Mouse (Mus musculus): Measurements from ENCODE around the gene 4921524J17Rik. TPM values are rescaled to one million over a fixed set of nuclear protein-coding genes. Genes with fewer than 3 reads are reported as not detected.

Gene 4921524J17Rik
- total and polyA plus RNA-seq, 3 experiments, result 8.1 to 22.5 (median 18.3) TPM

GRCm38 (mm10) chr8:85464316-85464715 lies 31.7 kb upstream of the 4921524J17Rik start:
- Histone ChIP-seq H3K4me3 (no peak overlapping the region), H3K36me3 (ENCODE audit: control insufficient read depth, insufficient read depth, low read length) (no peaks in the 10 kb centered on the region), H3K79me2 (replicated peaks; ENCODE audit: control insufficient read depth, insufficient read depth, low read length) (no peaks in the 10 kb centered on the region), H3K27me3 (ENCODE audit: control insufficient read depth, insufficient read depth, low read length) (no peaks in the 10 kb centered on the region), H3K27ac (no peak overlapping the region), H3K4me1 (ENCODE audit: control insufficient read depth, insufficient read depth, low read length) (no peaks in the 10 kb centered on the region), H3K9ac (ENCODE audit: low read depth, low read length) (no peak overlapping the region)
- intact Hi-C loops (cut with DNase I), result no loop called here
- no peak for DNase-seq
- TF ChIP-seq EP300 (IDR thresholded peaks at IDR 0.05; ENCODE audit: insufficient read depth, low read depth, low read length) (no peak), CTCF (IDR thresholded peaks at IDR 0.05) (no peak), POLR2A (IDR thresholded peaks at IDR 0.05; ENCODE audit: insufficient read depth, low read depth, low read length) (no peak)

GRCm38 (mm10) chr8:85462441-85462840 lies 29.8 kb upstream of the 4921524J17Rik start:
- Histone ChIP-seq H3K9ac (ENCODE audit: low read depth, low read length) (no peak overlapping the region), H3K27me3 (ENCODE audit: control insufficient read depth, insufficient read depth, low read length) (no peaks in the 10 kb centered on the region), H3K79me2 (replicated peaks; ENCODE audit: control insufficient read depth, insufficient read depth, low read length) (no peaks in the 10 kb centered on the region), H3K4me1 (ENCODE audit: control insufficient read depth, insufficient read depth, low read length) (no peaks in the 10 kb centered on the region), H3K4me3 (no peak overlapping the region), H3K36me3 (ENCODE audit: control insufficient read depth, insufficient read depth, low read length) (no peaks in the 10 kb centered on the region), H3K27ac (no peak overlapping the region)
- TF ChIP-seq CTCF (IDR thresholded peaks at IDR 0.05) (no peak), EP300 (IDR thresholded peaks at IDR 0.05; ENCODE audit: insufficient read depth, low read depth, low read length) (no peak), POLR2A (IDR thresholded peaks at IDR 0.05; ENCODE audit: insufficient read depth, low read depth, low read length) (no peak)
- intact Hi-C loops (cut with DNase I), result no loop called here
- DNase-seq, result no peak
- 68% methylated on average over 1 of the region's 1 CpGs for WGBS

DNA sequence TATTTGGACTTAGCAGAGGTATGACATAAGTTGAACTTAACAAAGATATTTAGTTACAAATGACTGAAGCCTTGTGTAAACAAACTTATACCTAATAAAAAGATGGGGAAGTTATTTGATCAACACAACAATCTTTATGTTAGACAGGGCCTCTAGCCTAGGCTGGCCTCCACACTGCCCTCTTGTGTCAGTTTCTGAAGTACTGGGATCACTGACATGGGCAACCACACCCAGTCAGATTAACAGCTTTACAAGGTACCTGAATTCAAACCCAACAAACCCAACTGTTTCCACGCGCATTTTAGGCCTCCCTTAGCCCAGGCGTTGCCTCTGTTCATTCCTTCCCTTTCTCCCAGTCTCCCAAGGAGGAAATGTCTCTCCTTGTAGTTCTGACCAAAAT lies 28.7 kb upstream of the 4921524J17Rik start:
- intact Hi-C loops (cut with DNase I), result no loop called here

GRCm38 (mm10) chr8:85460804-85461203 lies 28.2 kb upstream of the 4921524J17Rik start:
- no peaks in the 10 kb centered on the region for H3K36me3 ChIP-seq (ENCODE audit: control insufficient read depth, insufficient read depth, low read length)
- whole genome bisulfite sequencing, result 13% methylated on average over 5 of the region's 5 CpGs
- H3K4me3 ChIP-seq, result no peak overlapping the region
- no peaks in the 10 kb centered on the region for H3K79me2 ChIP-seq (replicated peaks; ENCODE audit: control insufficient read depth, insufficient read depth, low read length)
- no peaks in the 10 kb centered on the region for H3K27me3 ChIP-seq (ENCODE audit: control insufficient read depth, insufficient read depth, low read length)
- intact Hi-C loops (cut with DNase I), result no loop called here
- H3K4me1 ChIP-seq (ENCODE audit: control insufficient read depth, insufficient read depth, low read length), result no peaks in the 10 kb centered on the region
- DNase-seq, result peak; percentile 7 to 19
- no peak overlapping the region for H3K9ac ChIP-seq (ENCODE audit: low read depth, low read length)
- no peak for TF ChIP-seq POLR2A (IDR thresholded peaks at IDR 0.05; ENCODE audit: insufficient read depth, low read depth, low read length)
- TF ChIP-seq CTCF (IDR thresholded peaks at IDR 0.05), result peak; percentile 68
- H3K27ac ChIP-seq, result no peak overlapping the region

More for the DNA sequence above, 28.7 kb upstream of the 4921524J17Rik start:
- TF ChIP-seq CTCF (IDR thresholded peaks at IDR 0.05) (peak; percentile 54), EP300 (IDR thresholded peaks at IDR 0.05; ENCODE audit: insufficient read depth, low read depth, low read length) (no peak), POLR2A (IDR thresholded peaks at IDR 0.05; ENCODE audit: insufficient read depth, low read depth, low read length) (no peak)
- H3K4me3 ChIP-seq, result no peak overlapping the region
- H3K27ac ChIP-seq, result no peak overlapping the region
- no peaks in the 10 kb centered on the region for H3K27me3 ChIP-seq (ENCODE audit: control insufficient read depth, insufficient read depth, low read length)
- no peaks in the 10 kb centered on the region for H3K36me3 ChIP-seq (ENCODE audit: control insufficient read depth, insufficient read depth, low read length)
- H3K4me1 ChIP-seq (ENCODE audit: control insufficient read depth, insufficient read depth, low read length), result no peaks in the 10 kb centered on the region
- no peak for DNase-seq
- no peaks in the 10 kb centered on the region for H3K79me2 ChIP-seq (replicated peaks; ENCODE audit: control insufficient read depth, insufficient read depth, low read length)
- WGBS, result 85% methylated on average over 3 of the region's 3 CpGs
- no peak overlapping the region for H3K9ac ChIP-seq (ENCODE audit: low read depth, low read length)

DNA sequence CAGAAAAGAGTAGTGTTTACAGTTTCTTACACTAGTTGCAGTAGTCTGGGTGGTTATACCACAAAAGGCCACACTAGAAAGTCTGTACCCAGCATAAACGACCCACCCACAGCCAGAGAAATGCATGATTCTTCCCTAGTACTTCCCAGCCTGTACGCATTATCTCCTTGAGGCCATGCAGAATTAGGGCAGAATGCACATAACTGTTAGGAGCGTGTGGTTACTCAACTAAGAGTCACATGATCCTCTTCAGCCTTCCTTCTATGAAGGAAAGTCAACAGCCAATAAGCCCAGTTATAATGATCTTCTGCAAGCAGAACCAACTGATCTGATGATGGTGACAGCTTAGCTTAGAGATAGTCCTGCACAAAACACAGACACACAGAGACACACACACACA lies 26.9 kb upstream of the 4921524J17Rik start:
- no peaks in the 10 kb centered on the region for H3K79me2 ChIP-seq (replicated peaks; ENCODE audit: control insufficient read depth, insufficient read depth, low read length)
- no peaks in the 10 kb centered on the region for H3K27me3 ChIP-seq (ENCODE audit: control insufficient read depth, insufficient read depth, low read length)
- no peaks in the 10 kb centered on the region for H3K4me1 ChIP-seq (ENCODE audit: control insufficient read depth, insufficient read depth, low read length)
- no peaks in the 10 kb centered on the region for H3K36me3 ChIP-seq (ENCODE audit: control insufficient read depth, insufficient read depth, low read length)
- no peak overlapping the region for H3K9ac ChIP-seq (ENCODE audit: low read depth, low read length)
- H3K27ac ChIP-seq, result no peak overlapping the region
- no peak overlapping the region for H3K4me3 ChIP-seq
- no peak for TF ChIP-seq CTCF (IDR thresholded peaks at IDR 0.05)
- no peak for TF ChIP-seq EP300 (IDR thresholded peaks at IDR 0.05; ENCODE audit: insufficient read depth, low read depth, low read length)
- TF ChIP-seq POLR2A (IDR thresholded peaks at IDR 0.05; ENCODE audit: insufficient read depth, low read depth, low read length), result no peak
- no peak for DNase-seq
- 66% methylated on average over 3 of the region's 3 CpGs for WGBS
- intact Hi-C loops (cut with DNase I), result loop anchor here (5.0 to 10.0 kb wide), 2 partner anchors 143 to 1125 kb away; partner anchors contain the start of gene Abcc12

DNA sequence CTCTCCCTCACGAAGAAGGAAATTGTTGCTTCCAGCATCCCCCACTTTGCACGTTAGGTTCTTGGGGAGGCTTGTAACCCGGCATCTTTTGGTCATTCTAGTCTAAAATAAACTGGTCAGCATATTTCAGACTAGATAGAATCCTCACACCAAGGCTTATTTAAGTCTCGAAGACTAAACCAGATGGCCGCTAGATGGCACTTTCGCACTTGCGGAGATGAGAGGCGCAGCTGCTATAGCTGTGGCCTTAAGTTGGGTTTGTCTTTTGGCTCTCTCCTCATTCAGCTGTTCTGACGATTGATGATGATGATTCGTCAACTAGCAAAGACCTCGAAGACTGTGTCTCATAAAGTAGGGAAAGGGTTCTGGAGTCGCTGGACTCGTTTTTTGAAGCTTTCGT lies 23.9 kb upstream of the 4921524J17Rik start:
- no peaks in the 10 kb centered on the region for H3K27me3 ChIP-seq (ENCODE audit: control insufficient read depth, insufficient read depth, low read length)
- TF ChIP-seq EP300 (IDR thresholded peaks at IDR 0.05; ENCODE audit: insufficient read depth, low read depth, low read length), result peak; percentile 78
- no peak for TF ChIP-seq POLR2A (IDR thresholded peaks at IDR 0.05; ENCODE audit: insufficient read depth, low read depth, low read length)
- peak; percentile 80 for TF ChIP-seq CTCF (IDR thresholded peaks at IDR 0.05)
- intact Hi-C loops (cut with DNase I), result loop anchor here (1.0 to 10.0 kb wide), 4 partner anchors 70 to 1128 kb away; partner anchors contain the start of gene Abcc12
- H3K27ac ChIP-seq, result no peak overlapping the region
- H3K4me1 ChIP-seq (ENCODE audit: control insufficient read depth, insufficient read depth, low read length), result no peaks in the 10 kb centered on the region; the same call in 1 of the 2 replicates
- no peak overlapping the region for H3K4me3 ChIP-seq
- peak; percentile 34 to 54 for DNase-seq
- no peaks in the 10 kb centered on the region for H3K79me2 ChIP-seq (replicated peaks; ENCODE audit: control insufficient read depth, insufficient read depth, low read length)
- no peak overlapping the region for H3K9ac ChIP-seq (ENCODE audit: low read depth, low read length)
- 9% methylated on average over 14 of the region's 14 CpGs for WGBS
- no peaks in the 10 kb centered on the region for H3K36me3 ChIP-seq (ENCODE audit: control insufficient read depth, insufficient read depth, low read length)
